Mouse (Mus musculus): ENCODE measurements around the gene Mthfd1l. TPM values are rescaled to one million over a fixed set of nuclear protein-coding genes. Genes with fewer than 3 reads are reported as not detected.

Gene Mthfd1l
- polyA plus RNA-seq, 1 experiment, result 45.9 TPM

- Histone ChIP-seq H3K27me3 (ENCODE audit: control insufficient read depth, insufficient read depth, insufficient read length) (peaks cover 24% of the 10 kb centered on the region), H3K36me3 (ENCODE audit: control insufficient read depth, insufficient read depth) (no peaks in the 10 kb centered on the region), H3ac (ENCODE audit: control insufficient read depth, insufficient read length) (no peak overlapping the region), H3K79me2 (ENCODE audit: control insufficient read depth, insufficient read depth) (no peaks in the 10 kb centered on the region), H3K4me2 (ENCODE audit: low read depth) (peak overlapping the region; percentile 14), H3K4me3 (no peak overlapping the region)
- TF ChIP-seq MYOD1 (IDR thresholded peaks at IDR 0.05; ENCODE audit: control insufficient read depth in 1 of 3, insufficient read length in 2 of 3, low read depth in 2 of 3) (no peak), TCF3 (IDR thresholded peaks at IDR 0.05; ENCODE audit: insufficient read length, low read depth) (no peak), REST (IDR thresholded peaks at IDR 0.05; ENCODE audit: insufficient read depth, insufficient read length) (no peak)
These were observed 29.2 kb upstream of the Mthfd1l start for GRCm38 (mm10) chr10:3943492-3944395.

DNA sequence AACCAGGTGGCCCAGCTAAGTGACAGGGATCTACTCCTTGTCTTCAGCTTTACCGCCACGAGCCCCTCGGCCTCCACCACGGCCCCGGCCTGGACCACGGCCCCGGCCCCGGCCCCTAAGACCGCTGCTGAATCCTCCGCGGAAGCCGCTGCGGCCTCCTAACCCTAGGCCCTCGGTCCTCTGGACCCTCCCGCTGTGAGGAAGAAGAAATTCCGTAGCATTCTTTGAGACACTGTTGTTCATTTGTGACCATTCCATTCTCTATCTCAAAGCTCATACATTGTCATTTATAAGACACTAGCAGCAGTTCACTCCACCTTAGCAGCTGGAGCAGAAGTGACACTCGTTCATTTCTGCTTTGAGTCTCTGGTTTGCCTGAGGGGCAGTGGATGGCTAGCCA, 26.0 kb upstream of the Mthfd1l start:
- H3K4me3 ChIP-seq, result no peak overlapping the region
- no peaks in the 10 kb centered on the region for H3K79me2 ChIP-seq (ENCODE audit: control insufficient read depth, insufficient read depth)
- no peak for TF ChIP-seq POLR2A (IDR thresholded peaks at IDR 0.05; ENCODE audit: insufficient read length, low read depth)
- TF ChIP-seq E2F4 (IDR thresholded peaks at IDR 0.05; ENCODE audit: insufficient read depth), result no peak
- no peak for TF ChIP-seq USF1 (IDR thresholded peaks at IDR 0.05; ENCODE audit: low read depth)
- H3K27me3 ChIP-seq (ENCODE audit: control insufficient read depth, insufficient read depth, insufficient read length), result peaks cover 15% of the 10 kb centered on the region
- no peaks in the 10 kb centered on the region for H3K36me3 ChIP-seq (ENCODE audit: control insufficient read depth, insufficient read depth)
- H3ac ChIP-seq (ENCODE audit: control insufficient read depth, insufficient read length), result no peak overlapping the region
- no peak overlapping the region for H3K4me2 ChIP-seq (ENCODE audit: low read depth)

DNA sequence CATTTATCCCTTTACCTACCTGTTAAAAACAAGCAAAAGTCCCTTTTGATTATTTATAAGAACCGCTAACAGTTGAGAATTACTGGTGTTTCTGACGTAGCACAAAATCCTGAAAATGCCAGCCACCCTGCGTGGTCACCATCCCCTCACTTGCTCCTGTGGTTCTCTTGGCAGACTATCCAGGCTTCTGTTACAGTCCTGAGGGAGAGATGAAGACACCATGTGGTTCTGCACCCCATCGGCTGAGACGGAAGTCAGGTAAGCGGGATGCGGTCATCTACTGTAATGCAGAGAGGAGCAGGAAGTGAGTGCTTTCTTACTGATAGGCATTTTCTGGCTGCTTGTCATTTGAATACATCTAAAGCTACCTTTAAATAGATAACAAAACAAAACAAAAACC, 25.6 kb upstream of the Mthfd1l start:
- Histone ChIP-seq H3K4me3 (no peak overlapping the region), H3ac (ENCODE audit: control insufficient read depth, insufficient read length) (no peak overlapping the region), H3K36me3 (ENCODE audit: control insufficient read depth, insufficient read depth) (no peaks in the 10 kb centered on the region), H3K4me2 (ENCODE audit: low read depth) (no peak overlapping the region), H3K79me2 (ENCODE audit: control insufficient read depth, insufficient read depth) (no peaks in the 10 kb centered on the region), H3K27me3 (ENCODE audit: control insufficient read depth, insufficient read depth, insufficient read length) (peaks cover 15% of the 10 kb centered on the region)
- no peak for TF ChIP-seq POLR2AphosphoS2 (IDR thresholded peaks at IDR 0.05; ENCODE audit: insufficient read length, low read depth)

- no peaks in the 10 kb centered on the region for H3K36me3 ChIP-seq (ENCODE audit: control insufficient read depth, insufficient read depth)
- no peak overlapping the region for H3ac ChIP-seq (ENCODE audit: control insufficient read depth, insufficient read length)
- no peak overlapping the region for H3K4me3 ChIP-seq
- TF ChIP-seq TCF12 (IDR thresholded peaks at IDR 0.05; ENCODE audit: insufficient read depth, poor library complexity, severe bottlenecking) (no peak), TCF3 (IDR thresholded peaks at IDR 0.05; ENCODE audit: insufficient read length, low read depth) (no peak), CEBPB (IDR thresholded peaks at IDR 0.05; ENCODE audit: insufficient read depth, poor library complexity, severe bottlenecking) (no peak), MAX (IDR thresholded peaks at IDR 0.05; ENCODE audit: low read depth) (no peak), POLR2A (IDR thresholded peaks at IDR 0.05; ENCODE audit: insufficient read length, low read depth) (no peak), POLR2AphosphoS2 (IDR thresholded peaks at IDR 0.05; ENCODE audit: insufficient read length, low read depth) (no peak)
- H3K27me3 ChIP-seq (ENCODE audit: control insufficient read depth, insufficient read depth, insufficient read length), result peaks cover 15% of the 10 kb centered on the region
- no peak overlapping the region for H3K4me2 ChIP-seq (ENCODE audit: low read depth)
- no peaks in the 10 kb centered on the region for H3K79me2 ChIP-seq (ENCODE audit: control insufficient read depth, insufficient read depth)
These were observed 23.6 kb upstream of the Mthfd1l start for GRCm38 (mm10) chr10:3949306-3949705.

- Histone ChIP-seq H3K27me3 (ENCODE audit: control insufficient read depth, insufficient read depth, insufficient read length) (peaks cover 5% of the 10 kb centered on the region), H3K79me2 (ENCODE audit: control insufficient read depth, insufficient read depth) (no peaks in the 10 kb centered on the region), H3K36me3 (ENCODE audit: control insufficient read depth, insufficient read depth) (no peaks in the 10 kb centered on the region), H3K4me2 (ENCODE audit: low read depth) (no peak overlapping the region), H3K4me3 (no peak overlapping the region), H3ac (ENCODE audit: control insufficient read depth, insufficient read length) (no peak overlapping the region)
- no peak for TF ChIP-seq MYOD1 (IDR thresholded peaks at IDR 0.05; ENCODE audit: control insufficient read depth in 1 of 3, insufficient read length in 2 of 3, low read depth in 2 of 3)
- TF ChIP-seq MYOG (IDR thresholded peaks at IDR 0.05; ENCODE audit: control insufficient read depth in 1 of 3, insufficient read depth in 1 of 3, insufficient read length in 2 of 3, low read depth in 2 of 3), result no peak
- no peak for TF ChIP-seq TCF3 (IDR thresholded peaks at IDR 0.05; ENCODE audit: insufficient read length, low read depth)
- TF ChIP-seq MAX (IDR thresholded peaks at IDR 0.05; ENCODE audit: low read depth), result no peak
- TF ChIP-seq SRF (IDR thresholded peaks at IDR 0.05; ENCODE audit: control insufficient read depth, insufficient read length, low read depth), result no peak
- no peak for TF ChIP-seq REST (IDR thresholded peaks at IDR 0.05; ENCODE audit: insufficient read depth, insufficient read length)
- TF ChIP-seq TCF12 (IDR thresholded peaks at IDR 0.05; ENCODE audit: insufficient read depth, poor library complexity, severe bottlenecking), result no peak
- no peak for TF ChIP-seq POLR2AphosphoS2 (IDR thresholded peaks at IDR 0.05; ENCODE audit: insufficient read length, low read depth)
- TF ChIP-seq CEBPB (IDR thresholded peaks at IDR 0.05; ENCODE audit: insufficient read depth, poor library complexity, severe bottlenecking), result no peak
- no peak for TF ChIP-seq USF1 (IDR thresholded peaks at IDR 0.05; ENCODE audit: low read depth)
- no peak for TF ChIP-seq POLR2A (IDR thresholded peaks at IDR 0.05; ENCODE audit: insufficient read length, low read depth)
- TF ChIP-seq E2F4 (IDR thresholded peaks at IDR 0.05; ENCODE audit: insufficient read depth), result no peak
These were observed 16.4 kb upstream of the Mthfd1l start for GRCm38 (mm10) chr10:3956471-3956870.

Data from myocyte (in vitro differentiated cells).